Mouse (Mus musculus): ENCODE data around the gene Fam186b. TPM values are rescaled to one million over a fixed set of nuclear protein-coding genes. Genes with fewer than 3 reads are reported as not detected.

Gene Fam186b
- total and polyA plus RNA-seq, 3 experiments = 0.11 TPM; not detected in 2

DNA sequence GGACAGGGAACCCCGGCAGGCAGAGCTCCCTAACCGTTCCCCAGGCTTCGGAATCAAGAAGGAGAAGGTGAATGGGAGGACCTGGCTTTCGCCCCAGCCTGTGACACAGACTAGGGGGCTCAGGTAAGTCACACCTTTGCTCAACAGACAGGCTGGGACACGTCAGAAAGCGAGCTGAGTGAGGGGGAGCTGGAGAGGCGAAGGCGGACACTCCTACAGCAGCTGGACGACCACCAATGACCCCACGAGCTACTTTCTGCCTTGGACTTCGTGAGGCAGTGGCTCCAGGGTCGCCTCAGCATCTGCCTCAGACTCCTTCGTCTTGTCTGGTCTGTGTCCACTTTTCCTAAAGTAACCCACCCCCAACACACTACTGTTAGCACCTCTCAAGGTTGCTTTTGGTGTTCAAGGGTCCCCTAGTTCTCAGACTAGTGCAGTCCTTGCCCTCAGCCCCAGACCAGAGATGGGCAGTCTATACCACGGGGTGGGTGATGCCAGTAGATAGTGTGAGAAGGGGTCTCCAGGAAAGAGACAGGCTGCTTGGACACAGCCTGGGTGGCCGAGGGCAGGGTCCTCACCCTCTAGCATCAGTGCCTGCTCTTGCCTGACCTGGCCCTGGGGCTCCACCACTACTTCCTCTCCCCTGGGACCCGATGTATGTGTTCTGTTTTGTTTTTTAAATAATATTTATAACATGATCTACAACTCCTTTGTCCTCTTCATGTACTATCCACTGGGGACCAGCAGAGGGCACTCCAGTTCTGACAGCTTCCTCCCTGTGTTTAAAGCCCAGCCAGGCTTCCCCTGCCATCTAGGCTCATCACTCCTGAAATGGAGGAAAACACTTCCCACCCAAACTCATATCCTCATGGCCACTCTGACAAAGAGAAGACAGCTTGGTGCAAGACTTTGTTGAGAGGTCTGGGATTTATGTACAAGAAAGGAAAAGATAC, 20.9 kb upstream of the Fam186b start (continued):
- TF ChIP-seq ZMIZ1 (IDR thresholded peaks at IDR 0.05; ENCODE audit: low read depth, low read length) (no peak), RAD21 (IDR thresholded peaks at IDR 0.05; ENCODE audit: low read depth, low read length) (peak; percentile 77), BHLHE40 (IDR thresholded peaks at IDR 0.05; ENCODE audit: borderline replicate concordance, low read depth, low read length) (no peak), ZC3H11A (IDR thresholded peaks at IDR 0.05; ENCODE audit: low read depth, low read length) (peak; percentile 63), KAT2A (conservative IDR thresholded peaks at IDR 0.05; ENCODE audit: low read depth, low read length) (no peak), NRF1 (IDR thresholded peaks at IDR 0.05; ENCODE audit: insufficient read depth, low read depth, low read length, poor library complexity, severe bottlenecking) (no peak), CHD2 (IDR thresholded peaks at IDR 0.05; ENCODE audit: low read length) (no peak), POLR2A (IDR thresholded peaks at IDR 0.05; ENCODE audit: control insufficient read depth in 1 of 2, insufficient read depth in 1 of 2, low read depth in 1 of 2, low read length in 2 of 2, poor library complexity in 1 of 2) (no peak)

DNA sequence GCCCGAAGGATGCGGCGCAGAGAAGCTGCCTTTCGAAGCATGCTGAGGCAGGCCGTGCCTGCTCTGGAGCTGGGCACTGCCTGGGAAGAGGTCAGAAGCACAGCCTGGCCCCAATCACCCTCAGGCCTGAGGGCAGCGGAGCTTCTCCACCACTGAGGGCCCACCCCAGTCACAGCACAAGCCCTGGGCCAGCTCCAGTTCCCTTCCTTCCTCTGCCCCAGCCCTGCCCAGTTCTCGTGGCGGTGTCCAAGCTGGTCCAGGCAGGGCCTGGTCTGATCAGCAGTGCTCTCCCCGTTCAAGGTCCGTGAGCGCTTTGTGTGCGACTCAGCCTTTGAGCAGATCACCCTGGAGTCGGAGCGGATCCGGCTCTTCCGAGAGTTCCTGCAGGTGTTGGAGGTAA, 19.2 kb upstream of the Fam186b start:
- Histone ChIP-seq H3K9ac (ENCODE audit: control insufficient read depth, low read depth, low read length, poor library complexity, severe bottlenecking) (no peak overlapping the region), H3K36me3 (ENCODE audit: control insufficient read depth in 1 of 2, insufficient read depth in 2 of 2, low read length in 2 of 2) (no peaks in the 10 kb centered on the region; a peak in 1 of 4 replicates)
- TF ChIP-seq GABPA (IDR thresholded peaks at IDR 0.05; ENCODE audit: low read depth, low read length) (no peak), MAX (IDR thresholded peaks at IDR 0.05; ENCODE audit: low read length) (no peak), ZKSCAN1 (IDR thresholded peaks at IDR 0.05; ENCODE audit: low read depth, low read length) (no peak), ZC3H11A (IDR thresholded peaks at IDR 0.05; ENCODE audit: low read depth, low read length) (no peak), UBTF (IDR thresholded peaks at IDR 0.05; ENCODE audit: borderline replicate concordance, insufficient read depth, low read depth, low read length) (no peak), CHD1 (IDR thresholded peaks at IDR 0.05; ENCODE audit: low read depth, low read length) (no peak), MYC (IDR thresholded peaks at IDR 0.05; ENCODE audit: low read depth, low read length) (no peak), GATA1 (IDR thresholded peaks at IDR 0.05; ENCODE audit: low read depth, low read length) (no peak), MAFK (IDR thresholded peaks at IDR 0.05; ENCODE audit: borderline replicate concordance, low read depth, low read length) (no peak)

DNA sequence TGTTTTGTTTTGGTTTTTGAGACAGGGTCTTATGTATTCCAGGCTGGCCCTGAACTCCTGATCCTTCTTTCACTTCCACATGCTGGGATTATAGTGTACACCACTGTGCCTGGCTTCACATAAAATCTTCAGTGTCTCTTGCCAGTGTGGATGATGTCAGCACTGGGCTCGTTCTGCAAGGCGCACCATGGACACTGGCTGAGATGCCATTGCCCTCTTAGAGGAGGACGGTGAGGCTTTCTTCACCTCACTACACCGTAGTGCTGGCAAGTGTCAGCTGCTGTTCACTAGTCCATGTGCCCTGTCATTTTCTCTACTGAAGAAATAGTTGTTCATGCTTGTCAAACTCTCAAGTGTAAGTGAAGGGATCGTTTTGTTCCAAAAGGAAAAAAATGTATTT, 14.9 kb upstream of the Fam186b start:
- Histone ChIP-seq H3K4me1 (ENCODE audit: control insufficient read depth in 1 of 2, insufficient read depth in 2 of 2, low read length in 2 of 2) (no peaks in the 10 kb centered on the region), H3K79me2 (ENCODE audit: control insufficient read depth, insufficient read depth, low read length, poor library complexity) (no peaks in the 10 kb centered on the region), H3K9ac (ENCODE audit: control insufficient read depth, low read depth, low read length, poor library complexity, severe bottlenecking) (no peak overlapping the region), H3K36me3 (ENCODE audit: control insufficient read depth in 1 of 2, insufficient read depth in 2 of 2, low read length in 2 of 2) (peaks cover 0 to 3% of the 10 kb centered on the region in 2 experiments; a peak in 2 of 4 replicates), H3K4me3 (ENCODE audit: control insufficient read depth in 1 of 2, insufficient read depth in 1 of 2, low read depth in 2 of 2, low read length in 2 of 2) (no peak overlapping the region), H3K27me3 (ENCODE audit: control insufficient read depth in 1 of 2, insufficient read depth in 2 of 2, low read length in 2 of 2) (no peaks in the 10 kb centered on the region), H3K27ac (ENCODE audit: control insufficient read depth, low read depth, low read length) (no peak overlapping the region), H3K9me3 (replicated peaks; ENCODE audit: insufficient read depth, low read length) (no peaks in the 10 kb centered on the region)
- no peak for DNase-seq (ENCODE audit: low read depth, low spot score)
- TF ChIP-seq MAX (IDR thresholded peaks at IDR 0.05; ENCODE audit: low read length) (no peak), CHD2 (IDR thresholded peaks at IDR 0.05; ENCODE audit: low read length) (no peak), RAD21 (IDR thresholded peaks at IDR 0.05; ENCODE audit: low read depth, low read length) (no peak), ZMIZ1 (IDR thresholded peaks at IDR 0.05; ENCODE audit: low read depth, low read length) (no peak), TCF12 (IDR thresholded peaks at IDR 0.05; ENCODE audit: low read depth, low read length) (no peak), MEF2A (IDR thresholded peaks at IDR 0.05; ENCODE audit: extremely low read depth, insufficient replicate concordance, low read depth, low read length, poor library complexity, severe bottlenecking) (no peak), UBTF (IDR thresholded peaks at IDR 0.05; ENCODE audit: borderline replicate concordance, insufficient read depth, low read depth, low read length) (no peak)

More for the DNA sequence above, 19.2 kb upstream of the Fam186b start:
- no peaks in the 10 kb centered on the region for H3K4me1 ChIP-seq (ENCODE audit: control insufficient read depth in 1 of 2, insufficient read depth in 2 of 2, low read length in 2 of 2)
- H3K4me3 ChIP-seq (ENCODE audit: control insufficient read depth in 1 of 2, insufficient read depth in 1 of 2, low read depth in 2 of 2, low read length in 2 of 2) = no peak overlapping the region
- no peaks in the 10 kb centered on the region for H3K9me3 ChIP-seq (replicated peaks; ENCODE audit: insufficient read depth, low read length)
- no peaks in the 10 kb centered on the region for H3K79me2 ChIP-seq (ENCODE audit: control insufficient read depth, insufficient read depth, low read length, poor library complexity)
- no peaks in the 10 kb centered on the region for H3K27me3 ChIP-seq (ENCODE audit: control insufficient read depth in 1 of 2, insufficient read depth in 2 of 2, low read length in 2 of 2)
- DNase-seq (ENCODE audit: low read depth, low spot score) = no peak
- H3K27ac ChIP-seq (ENCODE audit: control insufficient read depth, low read depth, low read length) = no peak overlapping the region
